Mouse (Mus musculus): Measurements from ENCODE around the gene Pla1a. TPM values are rescaled to one million over a fixed set of nuclear protein-coding genes. Genes with fewer than 3 reads are reported as not detected.

The Pla1a gene
- polyA plus RNA-seq, 1 experiment from 2014 or later: 0.23 TPM

GRCm38 (mm10) chr16:38401468-38401867 is 31.5 kb downstream of the Pla1a start:
- Histone ChIP-seq H3K9ac (ENCODE audit: low read length) (no peak overlapping the region), H3K4me1 (ENCODE audit: control insufficient read depth, insufficient read depth, low read length) (0 out of 2 replicates have a peak, but pooled peaks cover 2% of the 10 kb centered on the region), H3K27ac (ENCODE audit: low read depth, low read length) (no peak overlapping the region), H3K4me2 (ENCODE audit: low read depth) (no peak overlapping the region), H3K4me3 (ENCODE audit: low read depth, low read length) (no peak overlapping the region), H3K36me3 (ENCODE audit: control insufficient read depth, insufficient read depth, low read length) (no peaks in the 10 kb centered on the region), H3K27me3 (ENCODE audit: control insufficient read depth, insufficient read depth, low read length) (no peaks in the 10 kb centered on the region), H3K9me3 (ENCODE audit: control insufficient read depth, low read length) (no peaks in the 10 kb centered on the region)
- WGBS: 89% methylated on average over 6 of the region's 6 CpGs
- no peak for ATAC-seq (ENCODE audit: insufficient read depth, low FRiP score, low TSS enrichment)
- DNase-seq (ENCODE audit: low spot score): no peak

- 0 out of 2 replicates have a peak, but pooled peaks cover 2% of the 10 kb centered on the region for H3K4me1 ChIP-seq (ENCODE audit: control insufficient read depth, insufficient read depth, low read length)
- no peak for DNase-seq (ENCODE audit: low spot score)
- no peaks in the 10 kb centered on the region for H3K36me3 ChIP-seq (ENCODE audit: control insufficient read depth, insufficient read depth, low read length)
- H3K4me2 ChIP-seq (ENCODE audit: low read depth): peak overlapping the region; percentile 37
- H3K9me3 ChIP-seq (ENCODE audit: control insufficient read depth, low read length): no peaks in the 10 kb centered on the region
- 0 out of 2 replicates have a peak overlapping the region, but pooled peaks have one; percentile 9 for H3K4me3 ChIP-seq (ENCODE audit: low read depth, low read length)
- WGBS: 80% methylated on average over 9 of the region's 9 CpGs
- no peak overlapping the region for H3K27ac ChIP-seq (ENCODE audit: low read depth, low read length)
- H3K27me3 ChIP-seq (ENCODE audit: control insufficient read depth, insufficient read depth, low read length): no peaks in the 10 kb centered on the region
- no peak for ATAC-seq (ENCODE audit: insufficient read depth, low FRiP score, low TSS enrichment)
- peak overlapping the region; percentile 30 for H3K9ac ChIP-seq (ENCODE audit: low read length)
These were observed 32.5 kb downstream of the Pla1a start for GRCm38 (mm10) chr16:38400311-38400960.

- 0 out of 2 replicates have a peak overlapping the region, but pooled peaks have one; percentile 9 for H3K4me3 ChIP-seq (ENCODE audit: low read depth, low read length)
- no peaks in the 10 kb centered on the region for H3K27me3 ChIP-seq (ENCODE audit: control insufficient read depth, insufficient read depth, low read length)
- H3K4me1 ChIP-seq (ENCODE audit: control insufficient read depth, insufficient read depth, low read length): 0 out of 2 replicates have a peak, but pooled peaks cover 2% of the 10 kb centered on the region
- DNase-seq (ENCODE audit: low spot score): peak; percentile 48
- no peaks in the 10 kb centered on the region for H3K9me3 ChIP-seq (ENCODE audit: control insufficient read depth, low read length)
- H3K9ac ChIP-seq (ENCODE audit: low read length): peak overlapping the region; percentile 30
- ATAC-seq (ENCODE audit: insufficient read depth, low FRiP score, low TSS enrichment): no peak
- 23% methylated on average over 17 of the region's 17 CpGs for WGBS
- H3K27ac ChIP-seq (ENCODE audit: low read depth, low read length): no peak overlapping the region
- no peaks in the 10 kb centered on the region for H3K36me3 ChIP-seq (ENCODE audit: control insufficient read depth, insufficient read depth, low read length)
- H3K4me2 ChIP-seq (ENCODE audit: low read depth): peak overlapping the region; percentile 37
These were observed 33.3 kb downstream of the Pla1a start for GRCm38 (mm10) chr16:38399531-38400231.

GRCm38 (mm10) chr16:38399076-38399475 is 33.9 kb downstream of the Pla1a start:
- 0 out of 2 replicates have a peak, but pooled peaks cover 2% of the 10 kb centered on the region for H3K4me1 ChIP-seq (ENCODE audit: control insufficient read depth, insufficient read depth, low read length)
- H3K9me3 ChIP-seq (ENCODE audit: control insufficient read depth, low read length): no peaks in the 10 kb centered on the region
- H3K4me3 ChIP-seq (ENCODE audit: low read depth, low read length): no peak overlapping the region
- WGBS: 69% methylated on average over 3 of the region's 3 CpGs
- ATAC-seq (ENCODE audit: insufficient read depth, low FRiP score, low TSS enrichment) (no peak), DNase-seq (ENCODE audit: low spot score) (no peak)
- no peaks in the 10 kb centered on the region for H3K36me3 ChIP-seq (ENCODE audit: control insufficient read depth, insufficient read depth, low read length)
- peak overlapping the region; percentile 30 for H3K9ac ChIP-seq (ENCODE audit: low read length)
- H3K27ac ChIP-seq (ENCODE audit: low read depth, low read length): no peak overlapping the region
- no peaks in the 10 kb centered on the region for H3K27me3 ChIP-seq (ENCODE audit: control insufficient read depth, insufficient read depth, low read length)
- H3K4me2 ChIP-seq (ENCODE audit: low read depth): no peak overlapping the region

- Histone ChIP-seq H3K36me3 (ENCODE audit: control insufficient read depth, insufficient read depth, low read length) (no peaks in the 10 kb centered on the region), H3K4me1 (ENCODE audit: control insufficient read depth, insufficient read depth, low read length) (0 out of 2 replicates have a peak, but pooled peaks cover 2% of the 10 kb centered on the region), H3K27me3 (ENCODE audit: control insufficient read depth, insufficient read depth, low read length) (no peaks in the 10 kb centered on the region), H3K4me2 (ENCODE audit: low read depth) (no peak overlapping the region), H3K4me3 (ENCODE audit: low read depth, low read length) (no peak overlapping the region), H3K9me3 (ENCODE audit: control insufficient read depth, low read length) (no peaks in the 10 kb centered on the region), H3K27ac (ENCODE audit: low read depth, low read length) (no peak overlapping the region), H3K9ac (ENCODE audit: low read length) (no peak overlapping the region)
- DNase-seq (ENCODE audit: low spot score) (no peak), ATAC-seq (ENCODE audit: insufficient read depth, low FRiP score, low TSS enrichment) (no peak)
- 92% methylated on average over 6 of the region's 6 CpGs for WGBS
These were observed 34.7 kb downstream of the Pla1a start for GRCm38 (mm10) chr16:38398266-38398665.

- ATAC-seq (ENCODE audit: insufficient read depth, low FRiP score, low TSS enrichment) (no peak), DNase-seq (ENCODE audit: low spot score) (no peak)
- H3K4me3 ChIP-seq (ENCODE audit: low read depth, low read length): no peak overlapping the region
- H3K27me3 ChIP-seq (ENCODE audit: control insufficient read depth, insufficient read depth, low read length): no peaks in the 10 kb centered on the region
- H3K4me2 ChIP-seq (ENCODE audit: low read depth): no peak overlapping the region
- H3K27ac ChIP-seq (ENCODE audit: low read depth, low read length): no peak overlapping the region
- WGBS: 81% methylated on average over 13 of the region's 13 CpGs
- H3K9ac ChIP-seq (ENCODE audit: low read length): no peak overlapping the region
- H3K9me3 ChIP-seq (ENCODE audit: control insufficient read depth, low read length): no peaks in the 10 kb centered on the region
- no peaks in the 10 kb centered on the region for H3K36me3 ChIP-seq (ENCODE audit: control insufficient read depth, insufficient read depth, low read length)
- 0 out of 2 replicates have a peak, but pooled peaks cover 2% of the 10 kb centered on the region for H3K4me1 ChIP-seq (ENCODE audit: control insufficient read depth, insufficient read depth, low read length)
These were observed 36.8 kb downstream of the Pla1a start for GRCm38 (mm10) chr16:38396155-38396554.

- no peaks in the 10 kb centered on the region for H3K27me3 ChIP-seq (ENCODE audit: control insufficient read depth, insufficient read depth, low read length)
- no peaks in the 10 kb centered on the region for H3K36me3 ChIP-seq (ENCODE audit: control insufficient read depth, insufficient read depth, low read length)
- no peak overlapping the region for H3K4me2 ChIP-seq (ENCODE audit: low read depth)
- WGBS: 75% methylated on average over 6 of the region's 6 CpGs
- DNase-seq (ENCODE audit: low spot score): no peak
- H3K4me3 ChIP-seq (ENCODE audit: low read depth, low read length): no peak overlapping the region
- no peak overlapping the region for H3K9ac ChIP-seq (ENCODE audit: low read length)
- no peak for ATAC-seq (ENCODE audit: insufficient read depth, low FRiP score, low TSS enrichment)
- H3K27ac ChIP-seq (ENCODE audit: low read depth, low read length): no peak overlapping the region
- 0 out of 2 replicates have a peak, but pooled peaks cover 2% of the 10 kb centered on the region for H3K4me1 ChIP-seq (ENCODE audit: control insufficient read depth, insufficient read depth, low read length)
- no peaks in the 10 kb centered on the region for H3K9me3 ChIP-seq (ENCODE audit: control insufficient read depth, low read length)
These were observed 37.8 kb downstream of the Pla1a start for GRCm38 (mm10) chr16:38395060-38395730.

GRCm38 (mm10) chr16:38394191-38394618 is 38.7 kb downstream of the Pla1a start:
- no peak for DNase-seq (ENCODE audit: low spot score)
- no peaks in the 10 kb centered on the region for H3K9me3 ChIP-seq (ENCODE audit: control insufficient read depth, low read length)
- no peak overlapping the region for H3K4me3 ChIP-seq (ENCODE audit: low read depth, low read length)
- H3K4me1 ChIP-seq (ENCODE audit: control insufficient read depth, insufficient read depth, low read length): no peaks in the 10 kb centered on the region
- H3K9ac ChIP-seq (ENCODE audit: low read length): no peak overlapping the region
- ATAC-seq (ENCODE audit: insufficient read depth, low FRiP score, low TSS enrichment): no peak
- H3K27me3 ChIP-seq (ENCODE audit: control insufficient read depth, insufficient read depth, low read length): no peaks in the 10 kb centered on the region
- H3K4me2 ChIP-seq (ENCODE audit: low read depth): no peak overlapping the region
- no peak overlapping the region for H3K27ac ChIP-seq (ENCODE audit: low read depth, low read length)
- 91% methylated on average over 8 of the region's 8 CpGs for WGBS
- no peaks in the 10 kb centered on the region for H3K36me3 ChIP-seq (ENCODE audit: control insufficient read depth, insufficient read depth, low read length)

All from neural tube, embryonic 11.5 days (tissue).